8 mouse cellular contexts compared by ENCODE assay signal in genomic region chr13:34254691-34255090, GRCm38 (mm10).
DNase-seq lines count a peak whose midpoint lies in the region; ATAC-seq and TF ChIP-seq lines count a peak whose summit lies in the region.

No protein-coding gene starts in this region.

- no peak for TF ChIP-seq POLR2A in cerebellum, adult 2 months (IDR thresholded peaks at IDR 0.05; ENCODE audit: borderline replicate concordance, insufficient read depth, low read length)
- TF ChIP-seq POLR2A in thymus, adult 2 months (IDR thresholded peaks at IDR 0.05; ENCODE audit: control insufficient read depth, extremely low read depth, insufficient read depth, low read length, poor library complexity) = no peak

- no peaks in the 10 kb centered on the region for H3K79me2 ChIP-seq in macrophage (ENCODE audit: inconsistent target)

- H3K4me3 ChIP-seq in cerebellum, adult 2 months (replicated peaks; ENCODE audit: insufficient read depth, low read depth, low read length) = no peak overlapping the region
- no peak overlapping the region for H3K4me3 ChIP-seq in thymus, adult 2 months (ENCODE audit: control insufficient read depth, insufficient read depth, low read length)
- no peak overlapping the region for H3K4me3 ChIP-seq in kidney, embryonic 16.5 days (ENCODE audit: low read length)
- no peak overlapping the region for H3K4me3 ChIP-seq in macrophage (ENCODE audit: inconsistent target)

- no peak for DNase-seq in cerebellum, adult 2 months
- no peak for DNase-seq in cerebellum, adult 9-10 months
- DNase-seq in thymus, postnatal 25 days = peak; percentile 3
- no peak for DNase-seq in thymus, adult 2 months
- DNase-seq in ovary, adult 18-20 months (ENCODE audit: low spot score) = no peak
- DNase-seq in ovary, postnatal 10 days (ENCODE audit: low spot score) = no peak

- H3K9ac ChIP-seq in kidney, embryonic 16.5 days (replicated peaks; ENCODE audit: low read length) = no peak overlapping the region

- H3K9me3 ChIP-seq in kidney, embryonic 16.5 days (ENCODE audit: low read length) = no peaks in the 10 kb centered on the region

- peak overlapping the region; percentile 63; the same call in 1 of the 2 replicates for H3K27ac ChIP-seq in cerebellum, adult 2 months (ENCODE audit: insufficient read depth, low read length)
- no peak overlapping the region for H3K27ac ChIP-seq in thymus, adult 2 months (ENCODE audit: control insufficient read depth, insufficient read depth, low read length)
- H3K27ac ChIP-seq in kidney, embryonic 16.5 days (ENCODE audit: low read length) = peak overlapping the region; percentile 36; the same call in 1 of the 2 replicates
- H3K27ac ChIP-seq in macrophage = peak overlapping the region; percentile 62

- H3K27me3 ChIP-seq in cerebellum, adult 2 months (ENCODE audit: control insufficient read depth, insufficient read depth, low read length) = no peaks in the 10 kb centered on the region
- H3K27me3 ChIP-seq in thymus, adult 2 months (ENCODE audit: control insufficient read depth, insufficient read depth, low read length) = no peaks in the 10 kb centered on the region
- no peaks in the 10 kb centered on the region for H3K27me3 ChIP-seq in kidney, embryonic 16.5 days (ENCODE audit: insufficient read depth, low read length)

- ATAC-seq in kidney, embryonic 16.5 days (ENCODE audit: low FRiP score, low TSS enrichment) = peak; percentile 56; the same call in 1 of the 2 replicates

- H3K36me3 ChIP-seq in thymus, adult 2 months (ENCODE audit: control insufficient read depth, insufficient read depth, low read length) = no peaks in the 10 kb centered on the region
- no peaks in the 10 kb centered on the region for H3K36me3 ChIP-seq in kidney, embryonic 16.5 days (ENCODE audit: insufficient read depth, low read length)
- H3K36me3 ChIP-seq in macrophage (ENCODE audit: inconsistent target) = no peaks in the 10 kb centered on the region

- no peak overlapping the region for H3K4me2 ChIP-seq in kidney, embryonic 16.5 days (replicated peaks; ENCODE audit: low read depth, low read length)

- TF ChIP-seq CTCF in cerebellum, adult 2 months (IDR thresholded peaks at IDR 0.05; ENCODE audit: borderline replicate concordance, insufficient read depth, low read depth, low read length) = no peak
- no peak for TF ChIP-seq CTCF in thymus, adult 2 months (IDR thresholded peaks at IDR 0.05; ENCODE audit: borderline replicate concordance, control insufficient read depth, extremely low read depth, insufficient read depth, low read length, poor library complexity)

- WGBS in cerebellum, adult 2 months = 62% methylated on average over 5 of the region's 5 CpGs
- 42% methylated on average over 5 of the region's 5 CpGs for WGBS in thymus, adult 2 months
- WGBS in kidney, embryonic 16.5 days = 53% methylated on average over 5 of the region's 5 CpGs
- WGBS in macrophage (ENCODE audit: missing documents) = 18% methylated on average over 5 of the region's 5 CpGs

- peaks cover 7% of the 10 kb centered on the region for H3K4me1 ChIP-seq in cerebellum, adult 2 months (ENCODE audit: control insufficient read depth, insufficient read depth, low read length)
- no peaks in the 10 kb centered on the region for H3K4me1 ChIP-seq in thymus, adult 2 months (replicated peaks; ENCODE audit: control insufficient read depth, insufficient read depth, low read length)
- H3K4me1 ChIP-seq in kidney, embryonic 16.5 days (ENCODE audit: insufficient read depth, low read length) = peaks cover 15% of the 10 kb centered on the region
